Mouse (Mus musculus): ENCODE results near the gene Serinc4.

DNA sequence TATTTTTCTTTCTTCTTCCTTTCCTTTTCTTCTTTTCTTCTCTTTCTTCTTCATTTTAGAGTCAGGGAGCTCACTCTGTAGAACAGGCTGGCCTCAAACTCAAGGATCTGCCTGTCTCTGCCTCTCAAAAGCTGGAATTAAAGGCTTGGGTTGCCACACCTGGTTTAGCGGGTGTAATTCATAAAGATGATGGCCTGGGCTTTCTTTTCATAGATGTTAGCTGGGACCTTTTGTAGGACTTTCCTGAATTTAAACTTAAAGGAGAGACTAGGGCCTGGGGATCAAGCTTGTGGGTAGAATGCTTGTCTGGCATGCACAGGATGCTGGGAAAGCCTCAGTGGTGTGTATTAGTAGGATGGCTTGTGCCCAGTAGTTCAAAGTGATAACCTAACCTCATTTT is 12.4 kb downstream of the Serinc4 start, which contains the start of gene Ell3:
- no peak for TF ChIP-seq POLR2A (IDR thresholded peaks at IDR 0.05; ENCODE audit: control insufficient read depth, low read depth, low read length)
- TF ChIP-seq CTCF (IDR thresholded peaks at IDR 0.05; ENCODE audit: control insufficient read depth, insufficient read depth, insufficient replicate concordance, low read depth, low read length): no peak

Data from testis, adult 2 months (tissue).